In the genomic region with DNA sequence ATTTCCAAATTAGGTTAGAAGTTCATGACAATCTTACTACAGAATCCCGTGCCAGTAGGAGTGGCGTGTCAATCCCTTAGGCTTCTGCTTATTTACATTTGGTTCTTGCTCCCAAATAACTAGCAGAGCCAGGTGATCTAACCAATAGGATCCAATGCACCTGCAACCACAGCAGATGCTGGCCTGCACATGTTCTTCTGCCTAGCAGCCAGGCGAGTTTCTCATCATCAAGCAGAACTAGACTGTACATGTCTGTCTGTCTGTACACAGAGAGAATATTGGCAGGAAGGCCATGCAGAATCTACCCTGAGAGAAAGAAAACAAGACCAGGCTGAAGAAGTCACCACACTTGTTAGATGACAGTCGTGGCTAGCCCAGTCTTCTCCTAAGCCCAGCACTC, we compare ENCODE assay signal across 24 mouse cellular contexts.
"Had no signal": no experiment of that assay in that cellular context is flagged by ENCODE, and none has a peak within 500 bp of the region (broad histone marks: within the 10 kb centered on the region; RNA-seq: fewer than 3 reads in every experiment).

No protein-coding gene starts in this region.

- H3K9ac ChIP-seq: liver, embryonic 13.5 days; liver, embryonic 15.5 days; liver, postnatal 0 days; lung, embryonic 15.5 days; midbrain, embryonic 12.5 days; neural tube, embryonic 13.5 days; neural tube, embryonic 15.5 days had no signal

- ATAC-seq: liver, postnatal 0 days; lung, postnatal 0 days; midbrain, embryonic 16.5 days had no signal

- H3K4me3 ChIP-seq: liver, embryonic 13.5 days; liver, embryonic 15.5 days; lung, embryonic 15.5 days; midbrain, embryonic 10.5 days; midbrain, embryonic 12.5 days; myocyte; neural tube, embryonic 13.5 days; neural tube, embryonic 15.5 days had no signal

- DNase-seq: liver, embryonic 13.5 days; liver, postnatal 0 days; lung, adult 2 months; lung, postnatal 14 days; lung, postnatal 4 days; midbrain, embryonic 14.5 days; retina, postnatal 1 day; right cerebral cortex, adult 18-20 months; right cerebral cortex, postnatal 25 days; right cerebral cortex, postnatal 4 days; spleen, adult 18-20 months; thymus, adult 18-20 months; thymus, postnatal 14 days; thymus, postnatal 36 days had no signal

- H3K4me1 ChIP-seq: liver, embryonic 13.5 days; liver, embryonic 15.5 days; lung, embryonic 15.5 days; midbrain, embryonic 10.5 days; midbrain, embryonic 12.5 days; neural tube, embryonic 13.5 days; neural tube, embryonic 15.5 days had no signal

- H3K4me2 ChIP-seq: liver, embryonic 11.5 days; liver, embryonic 13.5 days; liver, embryonic 15.5 days; lung, embryonic 15.5 days; midbrain, embryonic 12.5 days; neural tube, embryonic 13.5 days; neural tube, embryonic 15.5 days had no signal

- H3K27ac ChIP-seq: liver, embryonic 13.5 days; liver, embryonic 15.5 days; lung, embryonic 15.5 days; midbrain, embryonic 10.5 days; midbrain, embryonic 12.5 days; neural tube, embryonic 13.5 days; neural tube, embryonic 15.5 days had no signal

- H3K36me3 ChIP-seq: liver, embryonic 13.5 days; liver, embryonic 15.5 days; lung, embryonic 15.5 days; midbrain, embryonic 10.5 days; midbrain, embryonic 12.5 days; neural tube, embryonic 13.5 days; neural tube, embryonic 15.5 days had no signal

- H3K27me3 ChIP-seq: liver, embryonic 13.5 days; liver, embryonic 15.5 days; lung, embryonic 15.5 days; midbrain, embryonic 12.5 days; neural tube, embryonic 13.5 days; neural tube, embryonic 15.5 days had no signal

- H3K9me3 ChIP-seq: liver, embryonic 13.5 days; liver, embryonic 15.5 days; lung, embryonic 15.5 days; midbrain, embryonic 10.5 days; midbrain, embryonic 12.5 days; neural tube, embryonic 13.5 days; neural tube, embryonic 15.5 days had no signal
